Comparison of ENCODE assay signal across 15 mouse cellular contexts in genomic region chr8:121174178-121174577, GRCm38 (mm10). TPM values are rescaled to one million over a fixed set of nuclear protein-coding genes. Genes with fewer than 3 reads are reported as not detected.
DNase-seq lines count a peak whose midpoint lies in the region; ATAC-seq and TF ChIP-seq lines count a peak whose summit lies in the region.
"Had no signal": no experiment of that assay in that cellular context is flagged by ENCODE, and none has a peak within 500 bp of the region (broad histone marks: within the 10 kb centered on the region; RNA-seq: fewer than 3 reads in every experiment).

No protein-coding gene starts in this region.

- no peak overlapping the region for H3K4me2 ChIP-seq in liver, embryonic 13.5 days
- no peak overlapping the region for H3K4me2 ChIP-seq in liver, postnatal 0 days (ENCODE audit: low read depth, low read length)
- H3K4me2 ChIP-seq in limb, embryonic 12.5 days, result peak overlapping the region; percentile 49

- peaks cover 12% of the 10 kb centered on the region for H3K4me1 ChIP-seq in liver, embryonic 13.5 days (replicated peaks)
- no peaks in the 10 kb centered on the region for H3K4me1 ChIP-seq in liver, postnatal 0 days (ENCODE audit: insufficient read depth)
- H3K4me1 ChIP-seq in limb, embryonic 12.5 days (replicated peaks), result peaks cover 58% of the 10 kb centered on the region

- H3K27me3 ChIP-seq in liver, embryonic 13.5 days, result no peaks in the 10 kb centered on the region
- no peaks in the 10 kb centered on the region for H3K27me3 ChIP-seq in liver, postnatal 0 days (ENCODE audit: insufficient read depth, low read length)
- H3K27me3 ChIP-seq in limb, embryonic 12.5 days, result 0 out of 2 replicates have a peak, but pooled peaks cover 4% of the 10 kb centered on the region

- TF ChIP-seq CTCF in liver, postnatal 0 days (IDR thresholded peaks at IDR 0.05; ENCODE audit: low read depth), result no peak

- H3K4me3 ChIP-seq in liver, embryonic 13.5 days (replicated peaks), result no peak overlapping the region
- H3K4me3 ChIP-seq in liver, postnatal 0 days (ENCODE audit: low read depth, low read length), result no peak overlapping the region
- peak overlapping the region; percentile 23 for H3K4me3 ChIP-seq in limb, embryonic 12.5 days (replicated peaks)
- H3K4me3 ChIP-seq: erythroblast, embryonic 14.5 days had no signal

- WGBS in liver, embryonic 13.5 days (ENCODE audit: insufficient replicate concordance), result 59% methylated on average over 10 of the region's 10 CpGs
- WGBS in liver, postnatal 0 days (ENCODE audit: insufficient replicate concordance), result 57% methylated on average over 10 of the region's 10 CpGs
- WGBS in limb, embryonic 12.5 days, result 52% methylated on average over 10 of the region's 10 CpGs

- no peak overlapping the region for H3K9ac ChIP-seq in liver, embryonic 13.5 days
- no peak overlapping the region for H3K9ac ChIP-seq in liver, postnatal 0 days (replicated peaks)
- no peak overlapping the region for H3K9ac ChIP-seq in limb, embryonic 12.5 days (replicated peaks)
- H3K9ac ChIP-seq: liver, embryonic 14.5 days had no signal

- no peaks in the 10 kb centered on the region for H3K9me3 ChIP-seq in liver, embryonic 13.5 days (replicated peaks)
- no peaks in the 10 kb centered on the region for H3K9me3 ChIP-seq in liver, postnatal 0 days (ENCODE audit: low read length)
- H3K9me3 ChIP-seq in limb, embryonic 12.5 days, result no peaks in the 10 kb centered on the region

- no peaks in the 10 kb centered on the region for H3K36me3 ChIP-seq in liver, embryonic 13.5 days
- no peaks in the 10 kb centered on the region for H3K36me3 ChIP-seq in liver, postnatal 0 days (replicated peaks; ENCODE audit: insufficient read depth, low read length)
- H3K36me3 ChIP-seq in limb, embryonic 12.5 days, result no peaks in the 10 kb centered on the region

- TF ChIP-seq EP300 in liver, postnatal 0 days (IDR thresholded peaks at IDR 0.05; ENCODE audit: low read depth), result no peak

- peak; percentile 8 for DNase-seq in liver, embryonic 13.5 days
- DNase-seq in liver, postnatal 0 days, result no peak
- DNase-seq in R1 (ENCODE audit: low read depth, low spot score), result peak; percentile 88
- peak; percentile 45 for DNase-seq in kidney, adult 18-20 months
- no peak for DNase-seq in ovary, postnatal 36 days (ENCODE audit: low spot score)
- DNase-seq in layer of hippocampus, postnatal 10 days (ENCODE audit: low spot score in 2 of 2), result no peak
- DNase-seq in Muller cell, postnatal 12 days (ENCODE audit: inconsistent ontology term), result no peak
- DNase-seq: adrenal gland, adult 2 months; cerebellum, adult 18-20 months; gastrocnemius, postnatal 25 days had no signal

- ATAC-seq in liver, embryonic 13.5 days (ENCODE audit: low read depth), result no peak
- ATAC-seq in liver, postnatal 0 days, result no peak
- no peak for ATAC-seq in limb, embryonic 12.5 days (ENCODE audit: insufficient number of reproducible peaks, insufficient read depth, low FRiP score, low TSS enrichment, low read depth)
- ATAC-seq: midbrain, embryonic 16.5 days had no signal

- H3K27ac ChIP-seq in liver, embryonic 13.5 days, result no peak overlapping the region
- H3K27ac ChIP-seq in liver, postnatal 0 days (ENCODE audit: low read depth), result no peak overlapping the region
- peak overlapping the region; percentile 82 for H3K27ac ChIP-seq in limb, embryonic 12.5 days
- H3K27ac ChIP-seq: liver, embryonic 14.5 days had no signal

RNA-seq across cellular contexts. Expression of gene Foxl1, which starts 46.4 kb away (rescaled TPM):
- polyA plus RNA-seq in liver, embryonic 13.5 days (2015; fragmentation: Nextera tagmentation; extraction: Ambion mirVana), result 0.13 and 0.14 TPM in 2 replicates
- not detected in 2 replicates for polyA plus RNA-seq in liver, postnatal 0 days (2015; fragmentation: Nextera tagmentation; extraction: Ambion mirVana)
- 0.08 TPM in 2 replicates for polyA plus RNA-seq in limb, embryonic 12.5 days (2016; fragmentation: Nextera tagmentation; extraction: Ambion mirVana)
- total RNA-seq in layer of hippocampus, postnatal 10 days (2021), result under 1 TPM in 1 of 2 experiments, not detected in 1; 0.21 TPM
- total RNA-seq: gastrocnemius, postnatal 25 days; layer of hippocampus, adult 18-20 months had no signal
- polyA plus RNA-seq: erythroblast, embryonic 14.5 days had no signal

RNA-seq across cellular contexts. Expression of gene Foxc2, which starts 58.2 kb away (rescaled TPM):
- polyA plus RNA-seq in liver, embryonic 13.5 days (2015; fragmentation: Nextera tagmentation; extraction: Ambion mirVana), result 0.14 and 0.22 TPM in 2 replicates
- polyA plus RNA-seq in liver, postnatal 0 days (2015; fragmentation: Nextera tagmentation; extraction: Ambion mirVana), result 0.04 and 0.05 TPM in 2 replicates
- polyA plus RNA-seq in limb, embryonic 12.5 days (2016; fragmentation: Nextera tagmentation; extraction: Ambion mirVana), result 6.0 and 8.6 TPM in 2 replicates
- total RNA-seq in layer of hippocampus, postnatal 10 days (2021), result 1 to 10 TPM; 1.5 to 2.5 TPM
- polyA plus RNA-seq: erythroblast, embryonic 14.5 days had no signal

Comparison
In these comparisons a context has a peak if more than half of its experiments do, and no peak if none do; other contexts are left out.
1. DNase-seq: peak in liver, embryonic 13.5 days (single experiment), R1 (single experiment) and kidney, adult 18-20 months (single experiment); none in liver, postnatal 0 days (single experiment), ovary, postnatal 36 days (single experiment), layer of hippocampus, postnatal 10 days (0 of 2) and Muller cell, postnatal 12 days (single experiment).